Mouse (Mus musculus): ENCODE results near the gene Rtca.

Gene Rtca

GRCm38 (mm10) chr3:116507772-116508351 is at the start of gene Rtca:
TSS of gene Rtca (minus strand) at chr3:116508208.
- DNase-seq, result peak; percentile 98

GRCm38 (mm10) chr3:116551362-116551761 is 43.4 kb upstream of the Rtca start:
- DNase-seq, result no peak

GRCm38 (mm10) chr3:116547430-116547829 is 39.4 kb upstream of the Rtca start:
- DNase-seq, result no peak

GRCm38 (mm10) chr3:116542532-116542931 is 34.5 kb upstream of the Rtca start:
- DNase-seq, result no peak

GRCm38 (mm10) chr3:116542070-116542469 is 34.1 kb upstream of the Rtca start:
- DNase-seq, result no peak

GRCm38 (mm10) chr3:116537200-116537573 is 29.2 kb upstream of the Rtca start:
- DNase-seq, result no peak

GRCm38 (mm10) chr3:116536428-116537199 is 28.6 kb upstream of the Rtca start:
- no peak for DNase-seq

GRCm38 (mm10) chr3:116530826-116531225 is 22.8 kb upstream of the Rtca start:
- DNase-seq, result peak; percentile 20

GRCm38 (mm10) chr3:116529741-116530140 is 21.7 kb upstream of the Rtca start:
- no peak for DNase-seq

- no peak for DNase-seq
Measured at GRCm38 (mm10) chr3:116520141-116520761, 12.2 kb upstream of the Rtca start.

GRCm38 (mm10) chr3:116512904-116513716 is 5.1 kb upstream of the Rtca start, which contains the start of gene Dbt:
TSS of gene Dbt (plus strand) at chr3:116513070.
- peak; percentile 93 for DNase-seq

GRCm38 (mm10) chr3:116512151-116512903 is 4.3 kb upstream of the Rtca start:
- no peak for DNase-seq

GRCm38 (mm10) chr3:116495671-116496070 is 12.3 kb downstream of the Rtca start:
- DNase-seq, result no peak

GRCm38 (mm10) chr3:116493658-116494057 is 14.3 kb downstream of the Rtca start:
- DNase-seq, result no peak

GRCm38 (mm10) chr3:116491923-116492454 is 16.0 kb downstream of the Rtca start:
- DNase-seq, result no peak

GRCm38 (mm10) chr3:116490920-116491319 is 17.1 kb downstream of the Rtca start:
- DNase-seq, result no peak

GRCm38 (mm10) chr3:116483271-116483670 is 24.7 kb downstream of the Rtca start:
- no peak for DNase-seq

- no peak for DNase-seq
Measured at GRCm38 (mm10) chr3:116482724-116483123, 25.3 kb downstream of the Rtca start.

- no peak for DNase-seq
Measured at GRCm38 (mm10) chr3:116480937-116481336, 27.1 kb downstream of the Rtca start.

GRCm38 (mm10) chr3:116480119-116480518 is 27.9 kb downstream of the Rtca start:
- DNase-seq, result no peak

GRCm38 (mm10) chr3:116477351-116477750 is 30.7 kb downstream of the Rtca start:
- DNase-seq, result no peak

GRCm38 (mm10) chr3:116476686-116477298 is 31.2 kb downstream of the Rtca start:
- DNase-seq, result no peak
